Mouse (Mus musculus): ENCODE data around the gene Cdr2l.

Cdr2l gene

GRCm38 (mm10) chr11:115381743-115382539 lies at the start of gene Cdr2l:
TSS of gene Cdr2l (plus strand) at chr11:115381916.
- DNase-seq: peak; percentile 89

GRCm38 (mm10) chr11:115334531-115334930 lies 47.2 kb upstream of the Cdr2l start, which contains the start of gene Otop3:
TSS of gene Otop3 (plus strand) at chr11:115334731.
- no peak for DNase-seq

GRCm38 (mm10) chr11:115335223-115335622 lies 46.5 kb upstream of the Cdr2l start:
- DNase-seq: no peak

- no peak for DNase-seq
Measured at GRCm38 (mm10) chr11:115336115-115336514, 45.6 kb upstream of the Cdr2l start.

- DNase-seq: no peak
Measured at GRCm38 (mm10) chr11:115337350-115337749, 44.4 kb upstream of the Cdr2l start.

GRCm38 (mm10) chr11:115337826-115338225 lies 43.9 kb upstream of the Cdr2l start:
- DNase-seq: no peak

GRCm38 (mm10) chr11:115341246-115341645 lies 40.5 kb upstream of the Cdr2l start:
- DNase-seq: no peak

GRCm38 (mm10) chr11:115341866-115342265 lies 39.9 kb upstream of the Cdr2l start:
- no peak for DNase-seq

GRCm38 (mm10) chr11:115344967-115345366 lies 36.7 kb upstream of the Cdr2l start:
- no peak for DNase-seq

GRCm38 (mm10) chr11:115345515-115345914 lies 36.2 kb upstream of the Cdr2l start:
- no peak for DNase-seq

- no peak for DNase-seq
Measured at GRCm38 (mm10) chr11:115348681-115349248, 33.0 kb upstream of the Cdr2l start.

- DNase-seq: no peak
Measured at GRCm38 (mm10) chr11:115349976-115350375, 31.7 kb upstream of the Cdr2l start.

GRCm38 (mm10) chr11:115353375-115353774 lies 28.3 kb upstream of the Cdr2l start:
- no peak for DNase-seq

- peak; percentile 59 for DNase-seq
Measured at GRCm38 (mm10) chr11:115354183-115354582, 27.5 kb upstream of the Cdr2l start.

- DNase-seq: peak; percentile 60
Measured at GRCm38 (mm10) chr11:115358468-115358867, 23.2 kb upstream of the Cdr2l start.

- DNase-seq: no peak
Measured at GRCm38 (mm10) chr11:115359293-115359692, 22.4 kb upstream of the Cdr2l start.

- DNase-seq: no peak
Measured at GRCm38 (mm10) chr11:115359726-115360125, 22.0 kb upstream of the Cdr2l start.

- no peak for DNase-seq
Measured at GRCm38 (mm10) chr11:115364136-115364535, 17.6 kb upstream of the Cdr2l start.

GRCm38 (mm10) chr11:115366039-115366705 lies 15.5 kb upstream of the Cdr2l start:
- DNase-seq: no peak

GRCm38 (mm10) chr11:115366706-115367394 lies 14.9 kb upstream of the Cdr2l start:
- peak; percentile 72 for DNase-seq

- DNase-seq: peak; percentile 88
Measured at GRCm38 (mm10) chr11:115367395-115367944, 14.2 kb upstream of the Cdr2l start, which contains the start of gene Hid1. TSS of gene Hid1 (minus strand) at chr11:115367756.

GRCm38 (mm10) chr11:115370368-115370767 lies 11.3 kb upstream of the Cdr2l start:
- DNase-seq: no peak

GRCm38 (mm10) chr11:115371354-115371753 lies 10.4 kb upstream of the Cdr2l start:
- DNase-seq: no peak
